In genomic region chr13:8369868-8370387, GRCm38 (mm10) we compare ENCODE assay signal across 20 mouse cellular contexts.
"Had no signal": no experiment of that assay in that cellular context is flagged by ENCODE, and none has a peak within 500 bp of the region (broad histone marks: within the 10 kb centered on the region; RNA-seq: fewer than 3 reads in every experiment).

No protein-coding gene starts in this region.

- ATAC-seq: liver, postnatal 0 days; lung, postnatal 0 days; midbrain, embryonic 13.5 days; midbrain, embryonic 15.5 days had no signal

- H3K36me3 ChIP-seq: liver, embryonic 13.5 days; liver, embryonic 15.5 days; lung, embryonic 15.5 days; midbrain, embryonic 13.5 days; midbrain, embryonic 15.5 days; stomach, embryonic 15.5 days had no signal

- H3K4me3 ChIP-seq: liver, embryonic 13.5 days; liver, embryonic 15.5 days; lung, embryonic 15.5 days; megakaryocyte, embryonic 14.5 days; midbrain, embryonic 13.5 days; midbrain, embryonic 15.5 days; stomach, embryonic 15.5 days had no signal

- H3K9ac ChIP-seq: liver, embryonic 13.5 days; liver, embryonic 15.5 days; liver, postnatal 0 days; lung, embryonic 15.5 days; midbrain, embryonic 13.5 days; midbrain, embryonic 15.5 days; stomach, embryonic 15.5 days had no signal

- H3K4me2 ChIP-seq: liver, embryonic 13.5 days; liver, embryonic 15.5 days; lung, embryonic 15.5 days; midbrain, embryonic 11.5 days; midbrain, embryonic 13.5 days; midbrain, embryonic 15.5 days; stomach, embryonic 15.5 days had no signal

- H3K9me3 ChIP-seq: liver, embryonic 13.5 days; liver, embryonic 15.5 days; lung, embryonic 15.5 days; megakaryocyte, embryonic 14.5 days; midbrain, embryonic 13.5 days; midbrain, embryonic 15.5 days; stomach, embryonic 15.5 days had no signal

- H3K27ac ChIP-seq: liver, embryonic 13.5 days; liver, embryonic 15.5 days; lung, embryonic 15.5 days; macrophage; midbrain, embryonic 13.5 days; midbrain, embryonic 15.5 days; stomach, embryonic 15.5 days; stomach, postnatal 0 days had no signal

- H3K27me3 ChIP-seq: liver, embryonic 13.5 days; liver, embryonic 15.5 days; lung, embryonic 15.5 days; megakaryocyte, embryonic 14.5 days; midbrain, embryonic 13.5 days; midbrain, embryonic 15.5 days; stomach, embryonic 15.5 days had no signal

- H3K4me1 ChIP-seq: liver, embryonic 13.5 days; liver, embryonic 15.5 days; megakaryocyte, embryonic 14.5 days; midbrain, embryonic 13.5 days; midbrain, embryonic 15.5 days; stomach, embryonic 15.5 days had no signal

- DNase-seq: liver, embryonic 13.5 days; liver, postnatal 0 days; lung, adult 2 months; lung, postnatal 14 days; lung, postnatal 36 days; right cerebral cortex, adult 18-20 months; right cerebral cortex, postnatal 14 days; thymus, adult 2 months; thymus, postnatal 25 days; thymus, postnatal 4 days had no signal
